8 mouse cellular contexts compared by ENCODE assay signal in genomic region chr5:117515861-117516260, GRCm38 (mm10).
A peak's percentile ranks its signal among the peaks of the same experiment; 100 is the strongest.
DNase-seq lines count a peak whose midpoint lies in the region.

No protein-coding gene starts in this region.

- DNase-seq in cerebellum, adult 9-10 months, result peak; percentile 45
- DNase-seq in cerebellum, adult 11-12 months, result no peak
- peak; percentile 70 for DNase-seq in testis, postnatal 10 days (ENCODE audit: low spot score)
- no peak for DNase-seq in testis, postnatal 14 days (ENCODE audit: low spot score)
- peak; percentile 32 for DNase-seq in thymus, postnatal 4 days
- no peak for DNase-seq in thymus, postnatal 0 days (ENCODE audit: low spot score)
- peak; percentile 75 for DNase-seq in ZHBTc4 (ENCODE audit: low read depth, low spot score)
- no peak for DNase-seq in lung, adult 18-20 months

Comparison
In these comparisons a context has a peak if more than half of its experiments do, and no peak if none do; other contexts are left out.
1. DNase-seq: peak in cerebellum, adult 9-10 months (single experiment), testis, postnatal 10 days (single experiment), thymus, postnatal 4 days (single experiment) and ZHBTc4 (single experiment); none in cerebellum, adult 11-12 months (single experiment), testis, postnatal 14 days (single experiment), thymus, postnatal 0 days (single experiment) and lung, adult 18-20 months (0 of 2).